Mouse (Mus musculus) lung, postnatal 4 days (tissue): Measurements from ENCODE around the gene Lama4.

Experiments
- DNase-seq, 2 experiments: peaks; one replicate each; pipeline ENCODE4 v3.0.0; 2021

The Lama4 gene

DNA sequence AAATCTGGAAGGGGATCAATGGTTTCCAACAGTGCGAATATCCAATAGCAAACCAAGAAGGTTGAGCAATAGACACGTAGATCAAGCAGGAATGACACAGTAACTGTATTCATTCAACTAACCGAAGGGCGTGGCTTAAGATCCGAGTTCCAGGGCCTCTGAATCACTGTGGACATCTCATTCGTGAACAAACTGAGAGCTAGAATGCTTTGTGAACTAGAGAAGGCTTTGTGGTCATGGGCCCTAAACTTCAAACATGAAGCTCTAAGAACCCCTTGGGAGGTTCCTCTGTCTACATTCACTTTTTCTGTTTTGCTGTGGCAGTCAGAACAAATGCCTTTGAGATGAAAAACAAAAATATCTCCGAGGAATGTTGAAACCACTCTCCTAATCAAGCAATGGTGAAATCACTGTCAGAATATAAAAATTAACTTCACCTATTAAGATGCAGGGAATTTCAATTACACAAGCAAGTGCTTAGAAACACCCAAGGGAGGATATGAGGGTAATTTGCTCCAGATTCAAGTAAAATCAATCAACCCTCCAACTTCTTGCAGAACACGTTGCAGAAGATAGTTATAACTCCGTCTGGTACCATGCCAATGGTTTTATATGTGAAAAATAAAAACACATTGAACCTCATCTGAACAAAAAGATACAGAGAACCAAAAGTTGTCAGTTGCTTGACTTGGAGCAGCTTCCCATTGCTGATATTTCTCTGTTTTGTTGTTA, 29.6 kb downstream of the Lama4 start:
- DNase-seq, result no peak

DNA sequence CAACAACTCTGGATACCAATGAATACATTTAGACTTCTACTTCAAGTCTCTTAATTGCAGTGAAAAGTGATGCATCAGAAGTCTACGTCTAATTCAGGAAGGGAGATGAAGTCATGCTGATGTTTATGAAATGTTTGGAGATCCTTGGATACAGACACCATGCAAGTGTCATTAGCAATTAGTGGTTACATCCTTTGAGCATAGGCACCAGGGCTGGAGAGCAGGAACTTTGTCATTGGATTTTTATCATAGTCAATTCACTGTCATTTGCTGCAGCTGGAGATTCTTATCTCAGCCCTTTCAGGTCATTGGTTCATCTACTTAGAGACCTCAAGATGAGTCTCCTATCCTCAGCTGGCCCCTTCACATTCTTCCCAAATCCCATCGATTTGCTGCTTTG, 30.6 kb downstream of the Lama4 start:
- no peak for DNase-seq

GRCm38 (mm10) chr10:39000951-39001350, 35.6 kb downstream of the Lama4 start:
- DNase-seq, result no peak

- DNase-seq, result no peak
Measured at GRCm38 (mm10) chr10:39002521-39002920, 37.2 kb downstream of the Lama4 start.

DNA sequence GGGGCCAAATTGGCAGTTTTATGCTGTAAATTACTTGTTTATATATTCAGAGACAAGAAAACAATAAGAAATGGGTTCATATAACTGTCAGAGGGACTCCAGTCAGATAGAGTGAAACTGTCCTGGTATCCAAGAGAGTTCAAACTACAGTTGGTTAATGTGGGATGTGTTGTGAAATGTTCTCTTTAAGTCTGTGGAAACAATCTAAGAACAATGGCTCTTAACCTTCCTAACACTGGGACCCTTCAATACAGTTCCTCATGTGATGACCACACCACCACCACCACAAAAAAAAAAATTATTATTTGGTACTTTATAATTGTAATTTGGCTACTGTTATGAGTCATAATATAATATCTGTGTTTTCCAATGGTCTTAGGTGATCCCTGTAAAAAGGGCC, 38.2 kb downstream of the Lama4 start:
- no peak for DNase-seq

DNA sequence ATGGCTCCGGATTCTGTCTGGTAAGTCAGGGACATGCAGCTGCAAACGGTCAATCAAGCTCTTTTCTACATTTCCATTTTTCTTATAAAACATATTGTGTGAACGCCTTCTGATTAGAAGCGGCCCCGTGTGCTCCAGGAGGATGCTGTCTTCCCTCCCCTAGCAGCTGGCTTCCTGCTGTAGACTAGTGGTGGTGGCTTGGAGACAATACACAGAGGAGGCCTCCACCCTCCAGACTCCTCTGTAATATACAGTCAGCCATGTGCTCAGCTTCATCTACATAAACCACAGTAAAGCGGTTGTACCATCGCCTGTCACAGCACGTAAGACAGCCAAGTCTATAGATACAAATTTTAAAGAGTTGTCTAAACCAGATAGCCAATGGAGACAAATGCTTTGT, 40.2 kb downstream of the Lama4 start:
- DNase-seq, result peak in 1 of 2 experiments; percentile 24

- DNase-seq, result no peak
Measured at GRCm38 (mm10) chr10:39006433-39007105, 41.3 kb downstream of the Lama4 start.

- DNase-seq, result no peak
Measured at GRCm38 (mm10) chr10:39014836-39015235, 49.5 kb downstream of the Lama4 start.

DNA sequence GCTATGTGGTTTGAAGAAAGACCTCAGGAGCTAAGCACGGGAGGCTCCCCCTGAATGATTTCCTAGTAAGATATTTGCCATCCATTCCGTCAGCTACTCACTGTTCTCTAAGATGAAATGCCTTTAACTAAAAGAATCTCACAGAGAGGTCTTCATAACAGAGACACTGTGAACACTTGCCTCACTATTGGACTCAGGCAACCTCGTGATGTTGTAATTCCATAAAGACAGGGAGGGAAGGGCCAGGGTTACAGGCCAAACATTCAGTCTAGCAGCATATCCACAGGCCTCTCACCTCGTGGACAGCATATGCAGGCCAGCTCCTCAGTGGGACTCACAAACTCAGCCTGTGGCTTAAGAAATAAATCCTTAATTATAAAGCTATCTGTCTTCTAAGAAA, 52.7 kb downstream of the Lama4 start:
- no peak for DNase-seq

DNA sequence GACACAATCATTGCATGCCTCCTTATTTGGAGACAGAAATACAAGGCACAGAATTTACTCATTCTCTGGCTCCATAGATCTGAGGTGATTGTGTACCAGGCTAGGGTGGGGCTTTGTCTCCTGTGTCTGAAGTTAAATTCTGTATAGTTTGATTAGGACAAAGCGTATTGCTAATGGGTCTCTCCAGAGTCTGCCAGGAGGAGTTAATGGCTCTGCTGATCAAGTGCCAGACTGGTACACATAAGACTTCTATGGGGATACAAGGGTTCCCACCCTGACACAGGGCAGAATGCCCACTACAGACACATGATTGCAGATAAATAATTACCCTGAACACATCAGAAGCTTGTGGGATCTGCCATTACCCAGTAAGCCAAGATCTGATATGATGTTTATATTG, 53.3 kb downstream of the Lama4 start:
- DNase-seq, result no peak

DNA sequence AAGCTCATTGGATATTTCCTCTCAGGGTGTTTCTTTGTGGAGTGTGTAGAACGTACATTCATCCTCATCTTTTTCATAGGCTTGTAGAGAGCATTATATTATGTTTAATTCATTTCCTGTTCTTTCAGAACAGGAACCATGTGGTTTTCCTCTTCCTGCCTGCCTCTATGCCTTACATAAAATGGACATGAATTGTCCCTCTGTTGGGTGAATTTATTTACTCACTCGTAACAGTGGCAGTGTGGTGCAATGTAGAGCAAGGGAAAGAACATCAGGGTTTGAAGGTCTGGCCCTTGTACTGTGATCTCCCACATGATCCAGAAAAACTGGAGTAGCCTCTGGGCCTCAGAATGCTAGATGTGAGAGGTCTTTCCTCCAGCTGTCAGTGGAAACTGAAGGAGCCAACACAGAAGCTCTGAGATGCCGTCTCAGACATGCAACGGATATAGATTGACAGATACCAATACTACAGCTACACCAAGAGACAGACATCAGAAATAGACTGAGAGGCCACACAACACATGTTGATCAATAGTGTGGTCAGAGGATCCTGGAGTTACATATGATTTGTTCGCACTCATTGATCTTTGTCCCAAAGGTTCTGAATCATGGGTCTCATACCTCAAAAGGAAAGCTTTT, 58.4 kb downstream of the Lama4 start:
- DNase-seq, result no peak

DNA sequence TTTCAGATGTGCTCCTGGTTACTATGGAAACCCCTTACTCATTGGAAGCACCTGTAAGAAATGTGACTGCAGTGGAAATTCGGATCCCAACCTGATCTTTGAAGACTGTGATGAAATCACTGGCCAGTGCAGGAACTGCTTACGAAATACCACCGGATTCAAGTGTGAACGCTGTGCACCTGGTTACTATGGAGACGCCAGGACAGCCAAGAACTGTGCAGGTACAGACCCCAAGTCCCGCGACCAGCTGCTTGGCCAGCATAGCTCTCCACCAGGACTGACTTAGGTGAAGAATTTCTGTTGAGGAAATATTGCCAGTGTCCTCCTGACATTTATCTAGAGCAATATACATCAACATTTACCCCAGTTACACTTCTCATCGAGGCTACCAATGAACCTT, 61.2 kb downstream of the Lama4 start:
- no peak for DNase-seq

GRCm38 (mm10) chr10:39027058-39027457, 61.7 kb downstream of the Lama4 start:
- no peak for DNase-seq

GRCm38 (mm10) chr10:39028403-39028802, 63.1 kb downstream of the Lama4 start:
- no peak for DNase-seq

DNA sequence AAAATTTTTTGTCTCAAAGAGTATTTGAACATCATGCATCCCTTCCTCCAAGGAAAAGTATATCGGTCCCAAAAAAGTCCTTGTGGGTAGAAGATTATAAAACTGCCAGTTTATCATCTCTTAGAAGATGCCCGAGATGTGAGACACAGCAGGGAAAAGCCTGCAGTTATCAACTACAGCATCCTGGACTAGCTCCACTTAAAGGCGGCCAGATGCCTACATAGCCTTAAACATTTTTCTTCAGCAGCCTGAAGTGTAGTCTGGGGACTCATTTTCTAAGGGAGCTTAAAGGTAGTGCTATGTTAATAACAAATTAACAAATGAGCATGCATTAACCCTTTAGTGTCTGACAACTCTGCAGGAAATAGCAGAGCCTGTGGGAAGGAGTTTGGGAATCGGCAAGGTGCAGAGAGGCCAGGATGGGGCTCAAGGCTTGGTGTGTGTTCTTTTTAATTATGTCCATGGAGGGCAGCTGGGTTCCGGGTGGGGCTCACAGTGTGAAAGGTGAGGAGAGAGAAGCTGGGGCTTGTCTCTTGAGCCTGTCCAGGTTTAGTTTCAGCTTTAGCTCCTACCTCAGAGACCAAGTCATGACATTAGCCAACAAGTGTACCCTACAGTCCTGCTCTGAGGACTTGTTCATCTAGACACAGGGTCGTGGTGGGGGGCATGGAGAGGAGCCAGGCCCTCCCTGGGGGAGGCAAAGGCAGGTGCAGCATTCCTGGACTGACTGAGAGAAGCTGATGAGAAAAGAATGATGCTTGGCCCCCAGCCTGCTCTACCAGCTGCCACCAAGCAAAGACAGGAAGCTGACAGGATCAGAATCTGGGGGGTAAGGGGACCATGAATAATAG, 64.2 kb downstream of the Lama4 start:
- no peak for DNase-seq

DNA sequence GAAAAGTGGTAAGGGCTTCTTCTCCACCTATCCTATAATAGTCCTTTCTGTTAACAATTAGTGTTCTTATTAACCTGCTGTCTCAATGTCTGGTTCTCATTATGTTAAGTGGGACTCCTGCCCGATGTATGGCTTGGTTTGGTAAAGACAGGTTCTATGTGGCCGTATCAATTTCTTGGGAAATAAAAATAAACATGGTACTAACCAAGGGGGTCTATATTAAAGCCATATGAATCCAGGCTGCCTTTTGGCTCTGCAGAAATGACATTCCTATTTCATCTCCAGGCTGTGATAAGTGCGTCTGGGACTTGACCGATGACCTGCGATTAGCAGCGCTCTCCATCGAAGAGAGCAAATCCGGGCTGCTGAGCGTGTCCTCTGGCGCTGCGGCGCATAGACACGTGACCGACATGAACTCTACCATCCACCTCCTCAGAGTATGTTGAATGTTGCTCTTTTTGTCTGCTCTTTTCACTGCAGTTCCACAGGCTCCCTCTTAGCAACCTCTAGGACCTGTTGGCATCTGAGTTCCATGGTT, 64.9 kb downstream of the Lama4 start:
- DNase-seq, result no peak

DNA sequence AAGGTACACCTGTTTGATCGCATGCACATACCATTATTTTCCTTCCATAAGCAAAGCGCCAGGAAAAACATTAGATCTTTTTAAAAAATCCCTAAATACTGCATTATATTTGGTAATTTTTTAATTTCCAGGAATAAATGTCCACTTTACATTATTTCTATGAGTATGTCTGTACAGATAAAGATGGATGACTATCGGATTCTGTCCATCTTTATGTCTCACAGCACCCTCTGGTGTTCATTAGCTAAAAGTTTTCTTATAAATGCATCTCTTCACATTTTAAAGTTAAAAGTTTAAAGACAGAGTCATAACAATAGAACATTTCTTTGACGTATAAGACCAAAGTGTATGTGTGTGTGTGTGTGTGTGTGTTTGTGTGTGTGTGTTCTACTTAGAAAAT, 74.2 kb downstream of the Lama4 start:
- no peak for DNase-seq

DNA sequence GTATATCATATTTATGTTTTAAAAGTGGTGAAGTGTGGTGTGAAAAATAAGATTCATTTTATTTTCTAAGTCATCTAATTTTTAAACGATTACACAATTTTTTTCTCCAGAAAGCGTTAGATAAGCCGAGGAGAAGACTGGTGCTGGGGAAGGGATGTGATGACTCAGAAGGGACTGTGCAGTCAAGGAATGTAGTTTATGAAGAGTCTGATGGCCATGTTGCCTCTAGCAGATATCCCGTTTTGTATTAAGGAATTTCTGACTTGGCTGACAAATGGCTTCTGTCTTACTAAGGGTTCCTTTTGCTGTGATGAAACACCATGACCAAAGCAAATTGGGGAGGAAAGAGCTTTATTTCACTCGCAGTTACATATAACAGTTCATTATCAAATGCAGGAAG, 74.7 kb downstream of the Lama4 start:
- DNase-seq, result no peak

DNA sequence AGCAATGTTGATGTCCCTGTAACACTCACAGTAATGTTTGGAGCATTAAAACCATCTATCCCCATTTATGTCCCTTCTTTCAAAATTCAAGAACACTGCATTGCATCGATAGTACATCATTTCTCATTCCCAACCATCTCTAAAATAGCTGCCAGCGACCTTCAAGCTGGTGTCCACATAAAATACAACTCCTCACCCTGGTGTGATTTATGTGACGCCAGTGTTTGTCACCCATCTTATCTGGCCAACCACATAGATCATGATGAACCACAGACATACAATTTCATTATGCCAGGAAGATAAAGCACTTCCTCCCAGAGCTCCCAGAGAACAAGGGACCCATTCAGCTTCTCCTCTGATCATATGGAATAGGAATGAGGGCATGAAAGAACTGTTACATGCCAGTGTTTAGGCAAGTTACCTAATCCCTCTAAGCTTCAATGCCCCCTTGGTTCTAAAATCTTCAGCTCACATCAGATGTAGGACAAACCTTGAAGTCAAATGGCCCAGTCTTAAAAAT, 79.2 kb downstream of the Lama4 start:
- DNase-seq, result no peak

GRCm38 (mm10) chr10:39045111-39045510, 79.8 kb downstream of the Lama4 start:
- DNase-seq, result no peak

DNA sequence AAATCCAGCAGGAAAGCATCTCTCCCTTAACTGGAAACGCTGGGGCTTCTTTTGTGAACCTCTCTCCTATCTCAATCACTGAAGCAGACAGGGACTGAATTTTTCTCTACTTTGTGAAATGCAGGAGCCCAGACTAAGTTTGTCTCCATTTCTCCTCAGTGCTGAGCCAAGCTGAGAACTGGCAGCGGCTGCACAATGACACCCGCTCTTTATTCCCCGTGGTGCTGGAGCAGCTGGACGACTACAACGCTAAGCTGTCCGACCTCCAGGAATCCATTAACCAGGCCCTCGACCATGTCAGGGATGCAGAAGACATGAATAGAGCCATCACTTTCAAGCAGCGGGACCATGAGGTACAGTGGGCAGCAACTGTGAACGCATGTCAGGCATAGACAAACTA, 82.5 kb downstream of the Lama4 start:
- no peak for DNase-seq

DNA sequence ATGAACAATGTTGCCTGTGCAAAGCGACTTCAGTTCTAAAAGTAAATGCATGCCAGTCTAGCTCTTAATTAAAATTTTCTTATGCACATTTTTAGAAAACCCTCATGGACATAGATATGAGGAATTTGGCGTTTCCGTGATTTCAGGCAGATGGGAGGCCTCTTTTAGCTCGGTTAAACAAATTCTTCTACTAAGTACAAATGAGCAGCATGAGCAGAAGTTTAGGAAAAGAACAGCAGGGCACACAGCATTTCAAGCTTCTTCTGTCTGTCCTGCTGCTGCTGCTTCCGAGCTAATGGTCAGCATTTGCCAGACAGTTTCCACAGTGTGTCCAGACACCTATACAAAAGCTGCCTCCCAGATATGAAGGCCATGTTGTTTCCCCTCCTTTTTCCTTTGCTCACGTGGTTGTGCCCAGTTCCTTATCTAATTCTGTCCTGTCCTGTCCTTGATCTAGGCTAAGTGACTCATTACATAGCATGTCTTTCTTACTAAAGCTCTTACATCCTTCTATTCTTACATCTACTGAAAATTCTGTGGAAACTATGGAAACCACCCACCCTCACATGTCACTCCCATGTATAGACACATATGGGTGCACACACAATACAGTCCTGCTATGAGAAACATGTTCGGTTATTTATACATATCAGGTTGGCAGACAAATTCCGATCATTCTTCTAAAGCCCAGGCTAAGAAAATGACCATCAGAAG, 84.4 kb downstream of the Lama4 start:
- no peak for DNase-seq
